Mouse (Mus musculus): ENCODE measurements around the gene Hspa1b.
"Not testable (repeated sequence)": the region's sequence is repeated elsewhere in the genome, so short reads cannot be mapped to it uniquely, and the experiment has no call there.

Hspa1b gene

GRCm38 (mm10) chr17:34959130-34959778, at the start of gene Hspa1b:
Gene Hspa1b, minus strand, starts transcription at chr17:34959238.
- peak; percentile 75 for DNase-seq (ENCODE audit: low spot score)

GRCm38 (mm10) chr17:35007387-35007991, 48.5 kb upstream of the Hspa1b start:
- DNase-seq (ENCODE audit: low spot score), result no peak

DNA sequence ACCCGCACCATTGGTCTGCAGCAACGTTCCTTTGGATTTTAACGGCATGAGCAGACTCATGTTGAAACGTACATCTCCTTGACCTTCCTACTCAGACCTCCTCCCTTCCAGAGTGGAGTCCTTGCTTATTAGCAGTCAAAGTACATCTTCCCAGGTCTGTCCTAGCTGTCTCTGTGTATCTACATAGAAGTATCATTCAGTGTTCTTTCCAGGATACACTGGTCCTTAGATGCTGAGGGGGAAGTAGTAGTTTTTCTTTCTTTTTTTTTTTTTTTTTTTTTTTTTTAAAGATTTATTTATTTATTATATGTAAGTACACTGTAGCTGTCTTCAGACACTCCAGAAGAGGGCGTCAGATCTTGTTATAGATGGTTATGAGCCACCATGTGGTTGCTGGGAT, 46.9 kb upstream of the Hspa1b start:
- DNase-seq (ENCODE audit: low spot score), result not testable (repeated sequence)

DNA sequence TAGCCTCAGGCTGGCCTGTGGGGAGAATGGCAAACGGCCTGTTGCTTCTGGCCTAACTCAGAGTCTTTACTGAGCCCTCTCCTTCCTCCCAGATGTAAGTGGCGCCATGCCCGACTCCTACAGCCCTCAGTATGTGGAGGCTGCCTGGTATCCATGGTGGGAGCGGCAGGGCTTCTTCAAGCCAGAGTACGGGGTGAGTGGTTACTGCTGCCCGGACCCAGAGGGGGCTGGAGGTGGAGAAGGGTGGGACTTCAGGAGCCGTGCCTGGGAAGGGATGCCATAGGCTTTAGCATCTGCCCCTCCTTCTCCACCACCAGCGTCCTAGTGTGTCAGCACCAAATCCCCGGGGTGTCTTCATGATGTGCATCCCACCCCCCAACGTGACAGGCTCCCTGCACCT, 46.1 kb upstream of the Hspa1b start:
- no peak for DNase-seq (ENCODE audit: low spot score)

GRCm38 (mm10) chr17:35004075-35004717, 45.2 kb upstream of the Hspa1b start:
- no peak for DNase-seq (ENCODE audit: low spot score)

GRCm38 (mm10) chr17:35003022-35003838, 44.2 kb upstream of the Hspa1b start:
- no peak for DNase-seq (ENCODE audit: low spot score)

DNA sequence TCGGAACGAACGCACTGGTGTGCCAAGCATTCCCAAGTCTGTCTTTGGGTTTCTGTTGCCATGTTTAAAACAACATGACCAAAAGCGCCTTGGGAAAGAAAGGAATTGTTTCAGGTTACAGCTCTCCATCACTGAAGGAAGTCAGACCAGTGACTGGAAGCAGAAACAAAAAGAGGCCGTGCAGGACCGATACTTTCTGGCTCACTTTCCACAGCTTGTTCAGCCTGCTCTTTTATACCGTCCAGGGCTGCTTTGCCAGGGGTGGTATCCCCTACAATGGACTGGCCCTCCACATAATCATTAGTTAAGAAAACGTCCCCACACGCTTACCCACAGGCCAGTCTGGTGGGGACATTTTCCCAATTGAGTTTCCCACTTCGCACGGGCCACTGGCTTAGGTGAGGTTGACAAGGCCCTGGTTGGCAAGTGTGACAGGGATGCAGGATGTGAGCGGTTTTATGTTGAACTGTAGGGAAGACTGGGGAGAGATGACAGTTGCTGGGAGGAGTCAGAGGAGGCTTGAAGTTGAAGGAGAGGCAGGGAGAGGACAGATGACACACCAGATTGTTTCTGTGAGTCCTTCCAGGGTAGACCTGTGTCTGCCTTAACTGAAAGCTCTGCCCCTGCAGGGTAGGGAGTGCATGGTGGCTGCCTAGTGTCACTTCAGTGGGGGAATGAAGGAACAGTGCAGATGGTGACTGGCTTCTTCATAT, 43.3 kb upstream of the Hspa1b start:
- DNase-seq (ENCODE audit: low spot score), result no peak

DNA sequence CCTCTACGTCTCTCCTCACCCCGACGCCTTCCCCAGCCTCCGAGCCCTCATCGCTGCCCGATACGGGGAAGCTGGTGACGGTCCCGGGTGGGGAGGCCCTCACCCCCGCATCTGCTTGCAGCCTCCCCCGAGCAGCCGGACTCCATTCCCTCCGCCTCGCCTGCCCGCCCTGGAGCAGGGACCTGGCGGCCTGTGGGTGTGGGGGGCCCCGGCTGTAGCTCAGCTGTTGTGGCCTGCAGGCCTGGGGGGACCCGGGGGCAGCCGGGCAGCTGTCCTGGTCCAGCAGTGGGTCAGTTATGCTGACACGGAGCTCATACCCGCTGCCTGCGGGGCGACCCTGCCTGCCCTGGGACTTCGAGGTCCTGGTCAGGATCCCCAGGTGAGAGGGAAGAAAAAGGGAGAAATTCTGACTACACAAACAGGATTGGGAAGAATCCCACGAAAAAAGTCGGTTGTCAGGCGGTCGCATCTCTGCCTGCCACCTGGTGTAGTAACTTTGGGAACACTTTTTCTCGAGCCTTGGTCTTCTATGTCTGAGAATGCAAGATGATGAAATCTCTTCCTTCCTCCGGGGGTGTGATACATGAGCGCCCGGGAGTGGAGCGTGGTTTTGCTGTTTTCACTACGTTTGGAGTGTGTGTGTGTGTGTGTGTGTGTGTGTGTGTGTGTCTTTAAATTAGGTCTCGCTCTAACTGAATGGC, 42.6 kb upstream of the Hspa1b start:
- no peak for DNase-seq (ENCODE audit: low spot score)

DNA sequence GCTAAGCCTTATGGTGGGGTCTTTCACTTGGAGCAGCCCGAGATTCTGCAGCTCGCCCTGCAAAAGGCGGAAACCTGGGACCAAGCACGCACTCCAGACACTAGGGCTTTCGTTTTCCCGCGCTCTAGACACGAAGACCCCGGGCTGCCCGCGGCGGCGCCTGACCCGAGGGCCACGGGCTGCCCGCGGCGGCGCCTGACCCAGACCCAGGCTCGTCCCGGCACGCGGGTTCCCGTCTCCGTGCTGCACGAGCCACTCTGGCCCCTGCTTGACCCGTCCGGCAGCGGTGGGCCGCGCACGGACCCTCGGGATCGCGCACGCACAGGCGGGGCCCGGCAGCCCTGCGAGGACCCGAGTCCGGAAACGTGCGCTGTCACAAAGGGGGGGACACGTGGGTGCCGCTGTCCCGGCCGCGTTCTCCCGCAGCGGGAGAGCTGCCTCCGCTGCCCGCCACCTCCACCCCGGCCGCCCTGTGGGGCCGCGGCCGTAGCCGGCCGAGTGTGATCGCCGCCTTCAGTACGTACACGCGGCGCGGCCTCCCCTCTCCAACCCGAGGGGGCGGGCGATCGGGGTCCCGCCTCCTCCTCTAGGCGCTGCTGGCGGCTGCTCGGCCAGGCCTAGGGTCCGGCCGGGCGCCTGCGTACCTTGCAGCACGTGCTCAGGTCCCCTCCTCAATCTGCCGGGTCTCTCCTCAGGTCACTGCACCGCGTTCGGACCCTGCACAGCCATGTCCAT, 41.8 kb upstream of the Hspa1b start, which contains the start of gene Vars:
Vars (plus strand) TSS at position 271 of the 735 bp plus-strand sequence.
- peak; percentile 89 for DNase-seq (ENCODE audit: low spot score)

- DNase-seq (ENCODE audit: low spot score), result not testable (repeated sequence)
Observed at GRCm38 (mm10) chr17:34999871-35000716, 41.1 kb upstream of the Hspa1b start.

DNA sequence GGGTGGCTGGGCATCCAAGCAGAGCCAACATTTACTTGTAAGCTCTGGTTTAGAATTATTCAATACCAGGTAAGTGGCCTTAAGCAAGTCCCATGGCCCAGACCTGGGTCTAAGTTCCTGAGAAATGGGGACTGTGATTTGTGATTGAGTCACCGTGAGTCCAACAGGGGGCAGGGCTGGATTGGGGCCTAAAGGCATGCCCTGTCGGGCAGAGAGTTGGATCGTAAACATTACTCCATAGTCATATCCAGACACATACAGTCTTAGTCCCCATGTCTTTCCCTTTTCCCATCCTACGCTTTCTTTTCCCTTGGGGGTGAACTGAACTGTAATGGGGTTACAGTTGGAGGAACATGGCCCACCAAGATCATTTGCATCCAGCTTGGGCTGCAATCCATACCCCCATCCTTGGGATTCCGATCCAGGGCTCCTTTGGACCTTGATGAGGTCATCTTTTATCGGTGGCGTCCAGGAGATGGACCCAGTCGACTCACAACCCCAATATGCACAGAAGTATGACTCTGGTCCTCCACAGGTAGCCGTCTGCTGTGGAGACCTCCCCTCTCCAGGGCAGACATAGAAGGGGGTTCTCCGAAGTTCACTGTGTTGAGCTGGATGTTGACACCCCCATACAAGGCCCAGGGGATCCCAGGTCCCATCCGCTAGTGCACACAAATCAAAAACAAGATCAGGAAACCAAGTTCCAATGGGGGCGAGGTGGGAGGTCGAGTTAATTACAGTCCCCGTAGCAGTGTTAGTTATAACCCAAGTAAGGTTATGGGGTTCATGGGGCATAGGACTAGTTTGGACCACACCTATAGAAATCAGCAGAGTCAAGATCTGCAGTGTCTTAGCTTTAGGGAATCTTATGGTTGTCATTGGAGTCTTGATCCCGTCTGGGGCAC, 39.7 kb upstream of the Hspa1b start:
- DNase-seq (ENCODE audit: low spot score), result no peak

DNA sequence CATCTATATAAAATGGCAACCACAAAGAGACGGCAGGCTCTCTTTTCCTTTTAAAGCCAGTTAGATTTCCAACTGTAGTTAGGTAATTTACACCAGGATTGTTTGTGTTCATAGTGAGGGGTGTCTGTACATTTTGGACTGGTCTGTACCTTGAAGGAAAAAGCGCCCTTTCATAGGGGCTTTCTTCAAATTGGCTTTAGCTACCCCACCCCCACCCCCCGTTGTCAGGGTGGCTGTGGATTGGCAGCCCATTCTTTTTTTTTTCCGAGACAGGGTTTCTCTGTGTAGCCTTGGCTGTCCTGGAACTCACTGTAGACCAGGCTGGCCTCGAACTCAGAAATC, 38.1 kb upstream of the Hspa1b start:
- DNase-seq (ENCODE audit: low spot score), result no peak

GRCm38 (mm10) chr17:34996411-34997141, 37.5 kb upstream of the Hspa1b start:
- DNase-seq (ENCODE audit: low spot score), result no peak

GRCm38 (mm10) chr17:34995927-34996326, 36.9 kb upstream of the Hspa1b start:
- DNase-seq (ENCODE audit: low spot score), result not testable (repeated sequence)

DNA sequence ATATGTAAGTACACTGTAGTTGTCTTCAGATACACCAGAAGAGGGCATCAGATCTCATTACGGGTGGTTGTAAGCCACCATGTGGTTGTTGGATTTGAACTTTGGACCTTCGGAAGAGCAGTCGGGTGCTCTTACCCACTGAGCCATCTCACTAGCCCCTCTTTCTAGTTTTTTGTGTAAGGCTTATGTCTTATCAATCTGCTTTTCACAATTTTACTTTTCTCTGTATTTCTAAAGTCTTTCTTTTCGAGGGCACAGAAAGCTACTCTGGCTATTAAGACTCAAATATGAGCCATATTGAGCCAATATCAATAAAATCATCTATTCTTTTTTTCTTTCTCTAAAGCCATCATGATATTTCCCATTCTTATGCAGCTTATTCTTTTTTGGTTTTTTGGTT, 36.2 kb upstream of the Hspa1b start:
- not testable (repeated sequence) for DNase-seq (ENCODE audit: low spot score)

DNA sequence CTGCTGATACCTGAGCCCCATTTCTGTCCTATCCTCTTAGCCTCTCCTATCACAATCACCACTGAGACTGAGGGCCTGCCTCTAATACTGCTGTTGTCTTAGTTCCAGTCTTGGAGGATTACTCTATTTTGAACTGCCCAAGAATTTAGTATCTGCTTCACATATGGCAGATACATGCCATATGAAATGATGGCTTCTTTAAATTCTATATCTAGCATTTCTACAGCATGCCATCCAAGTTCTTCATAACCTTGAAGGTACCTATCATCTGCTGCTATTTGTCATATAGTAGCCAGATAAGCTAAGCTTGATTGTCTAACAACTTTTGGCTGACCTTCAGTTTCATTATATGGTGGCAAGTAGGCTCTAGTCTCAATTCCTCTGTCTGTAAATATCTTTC, 35.7 kb upstream of the Hspa1b start:
- DNase-seq (ENCODE audit: low spot score), result no peak

DNA sequence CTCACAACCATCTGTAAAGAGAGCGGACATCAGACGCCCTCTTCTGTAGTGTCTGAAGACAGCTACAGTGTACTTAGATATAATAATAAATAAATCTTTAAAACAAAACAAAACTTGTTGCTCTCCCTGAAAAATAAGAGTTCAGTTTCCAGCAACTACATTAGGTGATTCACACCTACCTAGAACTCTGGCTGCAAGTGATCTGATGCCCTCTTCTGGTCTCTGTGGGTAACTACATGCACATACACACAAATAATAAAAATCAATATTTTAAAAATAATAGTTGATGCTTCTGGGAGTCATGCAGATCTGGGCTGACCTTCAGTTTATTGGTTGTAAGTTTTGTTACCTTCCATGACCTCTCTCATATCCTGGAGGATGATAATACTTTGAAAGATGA, 25.2 kb upstream of the Hspa1b start:
- DNase-seq (ENCODE audit: low spot score), result no peak

DNA sequence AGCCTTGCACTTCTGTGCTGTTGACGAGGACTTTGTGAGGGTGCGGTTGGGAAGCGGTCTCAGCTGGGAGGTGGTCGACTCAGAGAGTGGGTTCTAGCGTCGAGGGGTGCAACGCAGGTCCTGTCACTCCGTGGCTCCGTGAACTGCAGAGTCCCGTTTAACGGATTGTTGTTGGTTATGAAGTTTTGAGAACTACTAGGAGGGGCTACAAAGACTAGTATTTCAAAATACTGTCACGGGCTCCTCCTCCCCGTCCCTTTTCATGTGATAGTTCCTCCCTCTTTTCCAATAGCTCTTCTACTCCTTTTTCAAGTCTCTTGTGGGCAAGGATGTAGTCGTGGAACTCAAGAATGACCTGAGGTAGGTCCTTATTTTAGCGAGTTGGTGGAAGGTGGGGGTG, 23.3 kb upstream of the Hspa1b start:
- DNase-seq (ENCODE audit: low spot score), result no peak
